Mouse (Mus musculus) midbrain, embryonic 16.5 days (tissue): ENCODE results near the gene Wnt3a. TPM values are rescaled to one million over a fixed set of nuclear protein-coding genes. Genes with fewer than 3 reads are reported as not detected.
"Not testable (repeated sequence)": the region's sequence is repeated elsewhere in the genome, so short reads cannot be mapped to it uniquely, and the experiment has no call there.

Source experiments
- ATAC-seq: fragments of 200-750 bp; cut with Nextera tagmentation; 2 replicates; pipeline ENCODE4 v1.8.0; 2017; ENCODE audit warnings: moderate TSS enrichment
- H3K27ac ChIP-seq: fragments of 300-500 bp; sonication (generic); 2 replicates; pipeline ENCODE4 v1.5.1; 2014; ENCODE audit warnings: mild to moderate bottlenecking, low read length, mixed read lengths
- H3K27me3 ChIP-seq: fragments of 300-500 bp; sonication (generic); 2 replicates; pipeline ENCODE4 v1.6.1; 2014; ENCODE audit warnings: low read depth, low read length, mixed read lengths; ENCODE audit not compliant: control insufficient read depth, insufficient read depth
- H3K36me3 ChIP-seq: fragments of 300-500 bp; sonication (generic); 2 replicates; pipeline ENCODE4 v1.6.1; 2014; ENCODE audit warnings: mild to moderate bottlenecking, low read length, moderate library complexity, mixed read lengths; ENCODE audit not compliant: control insufficient read depth, insufficient read depth
- H3K4me1 ChIP-seq: fragments of 300-500 bp; sonication (generic); 2 replicates; pipeline ENCODE4 v1.6.1; 2014; ENCODE audit warnings: mild to moderate bottlenecking, low read length, mixed read lengths; ENCODE audit not compliant: control insufficient read depth, insufficient read depth
- H3K4me2 ChIP-seq: fragments of 300-500 bp; sonication (generic); 2 replicates; pipeline ENCODE4 v1.6.1; 2014; ENCODE audit warnings: mild to moderate bottlenecking, low read length, mixed read lengths
- H3K4me3 ChIP-seq: fragments of 300-500 bp; sonication (generic); 2 replicates; pipeline ENCODE4 v1.5.1; 2014; ENCODE audit warnings: low read depth, mild to moderate bottlenecking, low read length, moderate library complexity, mixed read lengths
- H3K9ac ChIP-seq: fragments of 300-500 bp; sonication (generic); 2 replicates; pipeline ENCODE4 v1.6.1; 2014; ENCODE audit warnings: low read depth, low read length, mixed read lengths
- H3K9me3 ChIP-seq: fragments of 300-500 bp; sonication (generic); replicated peaks from 2 replicates; pipeline ENCODE4 v1.6.1; 2014; ENCODE audit warnings: mild to moderate bottlenecking, low read length, mixed read lengths; ENCODE audit not compliant: control insufficient read depth, poor library complexity, severe bottlenecking
- WGBS: fragments of 180-500 bp; shearing (Covaris S2); extraction: QIAGEN DNeasy Blood & Tissue Kit; methylation state at CpG from one replicate; pipeline ENCODE4 v1.1.7; 2014; 5-methylcytosine and 5-hydroxymethylcytosine counted together
- polyA plus RNA-seq: library from polyadenylated mRNA; unstranded; fragments of >200 nt; fragmentation: Nextera tagmentation; extraction: Ambion mirVana; gene quantifications from 2 replicates; pipeline ENCODE4 v1.2.1, GENCODE M21; 2015

The Wnt3a gene
- polyA plus RNA-seq, 1 experiment from 2014 or later: 0.21 TPM

DNA sequence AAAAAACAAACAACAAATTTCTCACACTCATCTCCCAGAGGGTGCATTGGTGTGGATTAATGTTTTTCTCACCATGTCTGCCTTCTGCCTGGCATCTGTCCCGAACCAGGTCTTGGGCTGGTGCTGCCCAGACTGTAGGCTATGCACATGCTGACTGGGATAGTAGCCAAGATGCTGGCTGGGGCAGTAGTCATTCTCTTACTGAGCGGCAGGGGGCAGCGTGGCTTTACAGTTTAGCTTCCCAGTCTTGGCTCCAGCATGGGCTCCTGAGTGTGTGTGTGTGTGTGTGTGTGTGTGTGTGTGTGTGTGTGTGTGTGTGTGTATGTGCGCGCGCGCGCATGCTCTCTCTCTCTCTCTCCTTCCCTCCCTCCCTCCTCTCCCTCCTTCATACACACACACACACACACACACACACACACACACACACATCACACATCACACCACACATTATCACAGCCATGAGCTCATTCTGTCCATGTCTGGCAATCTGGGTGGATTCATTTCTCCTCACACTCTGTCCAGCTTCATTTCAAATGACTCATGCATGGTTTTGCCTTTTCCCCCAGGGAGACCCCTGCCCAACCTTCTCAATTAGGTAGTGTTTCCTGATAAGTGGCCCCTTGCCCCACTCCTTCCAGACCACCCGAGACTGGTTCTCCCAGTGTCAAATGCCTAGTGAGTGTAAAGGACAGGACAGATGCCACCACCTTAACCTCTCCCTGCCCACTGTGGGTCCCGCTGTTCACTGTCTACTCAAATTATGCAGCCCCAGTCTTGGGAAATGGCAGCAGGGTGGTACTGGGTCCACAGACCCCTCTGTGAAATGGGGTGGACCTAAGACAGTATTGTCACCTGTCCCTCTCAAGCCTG lies 12.4 kb upstream of the Wnt3a start:
- no peak for ATAC-seq

DNA sequence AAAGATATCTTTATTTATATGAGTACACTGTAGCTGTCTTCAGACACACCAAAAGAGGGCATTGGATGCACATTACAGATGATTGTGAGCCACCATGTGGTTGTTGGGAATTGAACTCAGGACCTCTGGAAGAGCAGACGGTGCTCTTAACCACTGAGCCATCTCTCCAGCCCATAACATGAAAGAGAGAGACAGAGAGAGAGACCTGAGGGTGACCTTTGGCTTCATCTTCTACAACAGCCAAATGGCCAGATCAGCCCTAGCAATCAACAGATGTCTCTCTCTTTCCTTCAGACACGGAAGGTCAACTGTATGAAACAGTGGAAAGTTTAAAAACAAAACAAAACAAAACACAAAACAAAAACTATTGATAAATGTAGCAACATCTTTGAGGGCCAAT lies 10.5 kb upstream of the Wnt3a start:
- H3K9me3 ChIP-seq, H3K36me3 ChIP-seq, H3K4me3 ChIP-seq, H3K9ac ChIP-seq, ATAC-seq, H3K4me2 ChIP-seq, H3K27ac ChIP-seq, H3K4me1 ChIP-seq: not testable (repeated sequence)
- peaks cover 44% of the 10 kb centered on the region for H3K27me3 ChIP-seq
- WGBS: 76% methylated on average over 2 of the region's 2 CpGs

More for the DNA sequence above, 12.4 kb upstream of the Wnt3a start:
- Histone ChIP-seq H3K4me2 (no peak overlapping the region), H3K27ac (no peak overlapping the region), H3K4me3 (no peak overlapping the region), H3K9me3 (no peaks in the 10 kb centered on the region), H3K4me1 (peaks cover 17% of the 10 kb centered on the region), H3K27me3 (peaks cover 54% of the 10 kb centered on the region), H3K9ac (no peak overlapping the region), H3K36me3 (no peaks in the 10 kb centered on the region)
- 20% methylated on average over 9 of the region's 10 CpGs for WGBS

DNA sequence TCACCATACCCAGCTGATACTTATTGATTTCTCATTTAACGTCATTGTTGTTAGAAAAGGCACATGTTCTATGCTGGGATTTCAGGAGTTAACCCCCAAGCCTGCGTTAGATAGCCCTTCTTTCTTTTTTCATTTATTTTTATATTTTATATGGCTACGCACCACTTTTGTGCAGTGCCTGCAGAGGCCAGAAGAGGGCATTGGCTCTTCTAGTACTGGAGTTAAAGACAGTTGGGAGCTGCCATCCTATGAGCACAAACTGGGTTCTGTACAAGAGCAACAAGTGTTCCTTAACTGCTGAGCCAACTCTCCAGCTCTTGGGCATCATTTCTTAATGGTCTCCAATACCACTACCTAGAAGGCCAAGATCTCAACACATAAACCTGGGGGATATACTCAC lies 9.6 kb upstream of the Wnt3a start:
- WGBS: 22% methylated on average over 3 of the region's 3 CpGs
- Histone ChIP-seq H3K4me3 (no peak overlapping the region), H3K27ac (no peak overlapping the region), H3K27me3 (peaks cover 37% of the 10 kb centered on the region), H3K4me2 (no peak overlapping the region), H3K36me3 (no peaks in the 10 kb centered on the region), H3K9ac (no peak overlapping the region), H3K9me3 (no peaks in the 10 kb centered on the region), H3K4me1 (no peaks in the 10 kb centered on the region)
- ATAC-seq: no peak

DNA sequence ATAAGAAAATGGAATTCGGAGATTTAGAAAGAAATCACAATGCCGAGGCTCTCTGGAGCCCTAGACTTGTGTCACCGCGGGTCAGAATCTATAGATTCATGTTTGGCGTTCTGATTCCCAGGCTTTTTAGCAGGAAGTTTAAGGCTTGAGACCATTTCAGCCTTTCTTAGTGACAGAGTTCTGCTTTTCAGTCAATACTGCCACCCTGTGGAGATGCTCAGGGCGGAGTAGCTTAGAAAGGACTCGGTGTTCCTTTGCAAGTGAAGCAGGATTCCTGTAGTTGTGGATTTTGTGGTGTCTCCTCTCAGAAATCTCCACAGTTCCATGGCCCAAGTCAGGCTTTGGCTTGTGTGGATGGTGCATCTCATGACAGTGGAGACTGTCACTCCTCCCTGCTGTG lies 7.4 kb upstream of the Wnt3a start:
- 0 out of 2 replicates have a peak, but pooled peaks have one; percentile 28 for ATAC-seq
- no peak overlapping the region for H3K4me2 ChIP-seq
- H3K9me3 ChIP-seq: no peaks in the 10 kb centered on the region
- peaks cover 29% of the 10 kb centered on the region for H3K27me3 ChIP-seq
- no peak overlapping the region for H3K4me3 ChIP-seq
- H3K4me1 ChIP-seq: no peaks in the 10 kb centered on the region
- no peak overlapping the region for H3K27ac ChIP-seq
- WGBS: 15% methylated on average over 7 of the region's 7 CpGs
- H3K9ac ChIP-seq: no peak overlapping the region
- H3K36me3 ChIP-seq: no peaks in the 10 kb centered on the region

DNA sequence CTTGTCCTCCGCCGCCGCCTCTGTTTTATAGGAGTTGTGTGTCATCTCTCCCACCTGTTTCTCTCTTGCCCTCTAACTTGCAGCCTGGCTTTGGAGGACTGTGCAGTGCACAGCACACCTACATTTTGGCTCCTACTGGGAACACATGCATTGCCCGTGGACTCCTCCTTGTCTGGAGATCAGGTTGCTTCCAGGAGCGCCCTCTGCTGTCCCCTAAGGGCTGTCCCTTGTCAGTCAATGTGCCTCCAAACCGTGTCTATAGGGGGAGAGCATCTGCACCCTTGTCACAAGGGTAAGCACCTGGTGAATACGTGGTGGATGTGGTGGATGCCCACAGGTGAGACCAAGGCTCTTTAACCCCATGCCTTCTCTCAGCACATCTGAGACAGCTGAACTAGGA lies 3.1 kb upstream of the Wnt3a start:
- H3K4me3 ChIP-seq: no peak overlapping the region
- 23% methylated on average over 7 of the region's 7 CpGs for WGBS
- no peak for ATAC-seq
- no peak overlapping the region for H3K27ac ChIP-seq
- H3K9me3 ChIP-seq: no peaks in the 10 kb centered on the region
- no peaks in the 10 kb centered on the region for H3K36me3 ChIP-seq
- peaks cover 63% of the 10 kb centered on the region for H3K27me3 ChIP-seq
- no peak overlapping the region for H3K9ac ChIP-seq
- peaks cover 14% of the 10 kb centered on the region for H3K4me1 ChIP-seq
- H3K4me2 ChIP-seq: no peak overlapping the region

DNA sequence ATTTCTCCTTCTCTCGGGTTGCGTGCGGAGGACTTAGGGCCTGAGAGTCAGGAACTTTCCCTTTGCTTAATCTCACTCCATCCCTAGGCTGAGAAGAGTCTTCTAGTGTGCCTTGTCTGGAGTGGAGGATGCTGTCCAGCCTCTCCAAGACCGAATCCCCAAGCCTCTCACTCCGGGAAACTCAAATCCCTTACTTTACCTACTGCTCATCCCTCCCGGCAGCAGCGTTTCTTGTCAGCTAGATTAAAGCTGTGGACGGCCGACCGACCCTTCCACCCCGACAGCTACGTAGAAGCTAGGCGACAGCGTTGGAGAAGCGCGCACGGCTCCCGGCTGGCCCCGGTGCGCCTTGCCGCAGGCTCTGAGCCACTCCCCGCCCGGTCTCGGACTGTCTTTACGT lies 846 bp downstream of the Wnt3a start:
- ATAC-seq: no peak
- Histone ChIP-seq H3K4me1 (peaks cover 14% of the 10 kb centered on the region), H3K4me3 (peak overlapping the region; percentile 30; the same call in 1 of the 2 replicates), H3K4me2 (no peak overlapping the region; the same call in 1 of the 2 replicates), H3K36me3 (no peaks in the 10 kb centered on the region), H3K27ac (no peak overlapping the region), H3K27me3 (peaks cover 81% of the 10 kb centered on the region), H3K9ac (no peak overlapping the region), H3K9me3 (no peaks in the 10 kb centered on the region)
- under 1% methylated on average over 25 of the region's 25 CpGs for WGBS

DNA sequence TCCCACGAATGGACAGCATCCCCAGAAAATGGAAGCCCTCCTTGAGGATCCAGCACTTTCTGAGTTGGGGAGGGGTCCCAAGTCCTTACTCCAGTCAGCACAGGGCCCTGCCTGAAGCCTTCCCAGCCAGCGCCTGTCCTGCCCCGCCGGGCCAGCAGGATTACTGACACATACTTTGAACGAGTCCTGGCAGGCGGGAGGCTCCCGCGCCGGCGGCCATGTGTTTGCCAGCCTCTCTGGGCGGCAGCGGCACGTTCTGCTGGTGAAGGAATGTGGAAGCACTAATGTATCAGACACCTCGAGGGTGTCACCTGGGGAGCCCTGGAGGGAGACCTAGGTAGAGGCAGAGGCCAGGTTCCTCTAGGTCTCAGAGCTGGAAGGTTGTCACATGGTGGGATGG lies 6.4 kb downstream of the Wnt3a start:
- Histone ChIP-seq H3K4me3 (no peak overlapping the region), H3K4me1 (peaks cover 3% of the 10 kb centered on the region; the same call in 1 of the 2 replicates), H3K27me3 (peaks cover 42% of the 10 kb centered on the region), H3K4me2 (no peak overlapping the region), H3K27ac (no peak overlapping the region), H3K9me3 (no peaks in the 10 kb centered on the region), H3K9ac (no peak overlapping the region), H3K36me3 (no peaks in the 10 kb centered on the region)
- WGBS: 18% methylated on average over 14 of the region's 14 CpGs
- ATAC-seq: no peak

DNA sequence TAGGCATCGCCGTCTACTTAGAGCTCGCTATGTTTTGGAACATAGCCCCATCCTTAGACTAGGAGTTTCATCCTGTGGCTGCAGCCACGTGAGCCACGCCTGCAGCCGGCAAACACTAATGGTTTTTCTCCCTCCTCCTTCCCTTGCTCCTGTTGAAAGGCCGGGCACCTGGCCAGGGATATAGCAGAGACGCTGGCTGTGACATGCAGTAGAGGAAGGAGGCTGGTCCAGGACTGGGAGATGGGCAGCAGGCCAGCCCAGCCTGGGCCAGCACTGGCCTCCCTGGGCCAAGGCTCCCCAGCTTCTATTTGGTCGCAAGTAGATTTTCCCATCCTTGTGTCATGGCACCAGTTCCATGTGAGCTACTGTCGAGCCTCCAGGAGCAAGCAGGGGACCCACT lies 7.6 kb downstream of the Wnt3a start:
- Histone ChIP-seq H3K36me3 (no peaks in the 10 kb centered on the region), H3K27me3 (peaks cover 30% of the 10 kb centered on the region), H3K9me3 (no peaks in the 10 kb centered on the region), H3K27ac (no peak overlapping the region), H3K9ac (no peak overlapping the region), H3K4me2 (no peak overlapping the region), H3K4me1 (no peaks in the 10 kb centered on the region), H3K4me3 (no peak overlapping the region)
- WGBS: 80% methylated on average over 10 of the region's 10 CpGs
- no peak for ATAC-seq

DNA sequence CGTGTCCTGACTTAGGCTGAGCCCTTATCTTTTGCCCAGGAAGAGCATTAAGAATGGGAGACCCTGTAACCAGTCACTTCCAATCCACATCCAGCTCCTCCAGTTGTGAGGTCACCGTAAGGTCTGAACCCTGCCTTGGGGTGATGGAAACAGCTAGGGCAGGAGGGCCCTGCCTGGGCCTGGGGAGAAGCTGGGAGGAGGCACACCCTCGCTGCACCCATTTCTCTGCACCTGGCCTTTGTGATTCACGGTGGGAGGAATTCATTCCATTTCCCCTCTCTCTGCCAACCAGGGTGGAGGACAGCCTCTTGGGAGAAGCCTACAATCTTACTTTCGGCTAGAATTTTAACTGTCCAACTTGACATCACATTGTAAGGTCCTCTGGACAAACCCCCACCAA lies 8.4 kb downstream of the Wnt3a start:
- no peak overlapping the region for H3K4me3 ChIP-seq
- no peaks in the 10 kb centered on the region for H3K4me1 ChIP-seq
- no peak for ATAC-seq
- H3K27me3 ChIP-seq: peaks cover 22% of the 10 kb centered on the region
- H3K27ac ChIP-seq: no peak overlapping the region
- no peaks in the 10 kb centered on the region for H3K9me3 ChIP-seq
- no peak overlapping the region for H3K4me2 ChIP-seq
- H3K36me3 ChIP-seq: no peaks in the 10 kb centered on the region
- H3K9ac ChIP-seq: no peak overlapping the region
- WGBS: 70% methylated on average over 5 of the region's 5 CpGs
